Mouse (Mus musculus) urinary bladder, postnatal 10 days (tissue): ENCODE results near the gene Rxfp4.
"Not testable (repeated sequence)": the region's sequence is repeated elsewhere in the genome, so short reads cannot be mapped to it uniquely, and the experiment has no call there.

Experiments
- DNase-seq: peaks from one replicate; pipeline ENCODE4 v3.0.0; 2022; ENCODE audit warnings: low spot score

The Rxfp4 gene

GRCm38 (mm10) chr3:88609066-88609465 lies 43.9 kb downstream of the Rxfp4 start:
- no peak for DNase-seq

DNA sequence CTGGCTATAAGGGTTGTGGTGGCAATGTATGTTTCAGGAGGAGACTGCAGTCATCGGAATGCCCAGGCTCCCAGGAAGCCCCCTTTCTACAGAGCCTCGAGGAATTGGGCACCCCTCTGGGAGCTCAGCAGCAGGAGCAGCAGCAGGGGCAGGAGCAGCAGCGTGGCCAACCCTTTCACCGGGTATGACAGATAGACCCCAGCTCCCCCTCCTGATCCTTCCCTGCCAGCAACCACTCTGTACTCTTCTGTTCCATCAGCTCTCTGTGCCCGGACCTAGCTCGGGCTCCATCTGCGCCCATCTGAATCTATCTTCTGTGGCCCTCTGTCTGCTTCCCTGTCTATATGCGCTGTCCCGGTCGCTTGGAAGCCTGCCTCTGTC lies 45.2 kb downstream of the Rxfp4 start:
- DNase-seq, result no peak

DNA sequence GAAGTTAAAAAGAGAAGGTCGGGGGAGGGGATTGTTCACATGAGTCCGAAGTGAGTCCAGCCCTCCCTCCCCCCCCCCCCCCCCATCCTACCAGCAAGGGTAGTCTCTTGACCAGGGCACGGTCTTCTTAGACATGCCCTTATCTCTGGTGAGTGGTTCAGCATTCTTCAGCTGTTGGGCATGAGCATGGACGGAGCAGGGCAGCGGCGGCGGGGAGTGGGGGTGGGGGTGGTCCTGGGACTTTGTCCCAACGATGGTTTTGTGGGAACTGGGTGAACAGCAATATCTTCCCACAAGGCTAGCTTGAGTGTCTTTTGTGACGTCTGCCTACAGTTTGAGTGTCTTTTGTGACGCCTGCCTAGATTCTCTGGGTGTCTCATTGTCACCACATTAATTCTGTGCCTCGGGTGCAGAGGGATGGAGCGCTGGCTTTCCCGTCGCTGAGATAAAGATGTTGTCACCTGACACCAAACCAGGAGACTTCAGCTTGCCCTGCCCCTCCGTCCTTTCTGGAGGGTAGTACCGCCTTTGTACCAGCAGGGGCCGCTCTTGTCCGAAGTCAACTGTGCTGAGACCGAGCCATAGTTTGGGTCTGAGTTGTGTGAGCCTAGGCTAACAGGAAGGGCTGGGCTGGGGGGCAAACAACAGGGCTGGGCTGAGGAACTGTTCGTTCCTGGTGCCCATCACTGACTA lies 45.7 kb downstream of the Rxfp4 start:
- peak; percentile 54 for DNase-seq

- DNase-seq, result not testable (repeated sequence)
These were observed 47.3 kb downstream of the Rxfp4 start, which contains the start of gene Arhgef2 for GRCm38 (mm10) chr3:88605666-88606065. Arhgef2 (plus strand) TSS chr3:88605966.

GRCm38 (mm10) chr3:88604863-88605262 lies 48.1 kb downstream of the Rxfp4 start:
- no peak for DNase-seq

DNA sequence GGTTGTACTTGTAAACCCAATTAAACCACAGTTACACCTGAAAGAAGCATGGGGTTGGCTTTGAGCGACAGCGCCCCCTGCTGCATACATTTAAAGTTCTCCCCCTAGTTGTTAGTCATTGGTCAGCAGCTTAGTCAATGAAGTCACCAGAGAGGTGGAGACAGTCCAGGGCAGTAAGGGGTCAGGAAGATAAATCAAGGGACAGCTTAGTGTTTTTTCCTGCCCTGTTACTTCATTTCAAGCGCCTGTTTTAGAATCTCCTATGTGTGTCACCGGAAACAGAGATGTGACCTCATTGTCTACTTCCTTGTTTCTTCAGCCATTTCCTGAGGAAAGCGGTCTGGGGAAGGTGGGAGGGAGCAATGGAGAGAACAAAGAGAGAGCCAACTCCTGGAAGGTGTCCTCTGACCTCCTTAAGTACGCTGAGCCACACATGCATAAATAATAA lies 49.2 kb downstream of the Rxfp4 start:
- DNase-seq, result no peak

DNA sequence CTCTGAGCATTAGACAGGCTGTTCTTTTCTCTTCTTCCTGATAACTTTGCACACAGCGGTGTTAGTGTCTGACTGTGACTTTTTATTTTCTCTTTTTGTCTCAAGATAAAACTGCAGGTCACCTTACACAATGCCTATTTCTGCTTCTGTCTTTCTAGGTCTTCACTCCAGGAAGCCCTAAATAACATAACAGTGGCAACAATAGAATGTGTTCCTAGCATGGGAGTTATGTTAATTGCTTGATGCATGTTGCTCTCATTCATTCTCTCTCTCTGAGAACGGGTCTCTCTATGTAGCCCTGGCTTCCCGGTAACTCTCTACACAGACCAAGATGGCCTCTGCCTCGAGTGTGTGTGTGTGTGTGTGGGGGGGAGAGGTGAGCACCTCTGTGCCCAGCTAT lies 50.5 kb downstream of the Rxfp4 start:
- no peak for DNase-seq
